Mouse (Mus musculus): ENCODE data around the gene Gm42688.

The Gm42688 gene

GRCm38 (mm10) chr6:83118825-83119733, 17.7 kb downstream of the Gm42688 start:
- DNase-seq: no peak

- DNase-seq: no peak
Observed at GRCm38 (mm10) chr6:83119734-83120051, 18.3 kb downstream of the Gm42688 start.

- DNase-seq: peak; percentile 94
Observed at GRCm38 (mm10) chr6:83120930-83121862, 19.8 kb downstream of the Gm42688 start, which contains the start of gene Wbp1. Wbp1 (minus strand) TSS chr6:83121559.

- DNase-seq: peak; percentile 54
Observed at GRCm38 (mm10) chr6:83121863-83122710, 20.7 kb downstream of the Gm42688 start.

GRCm38 (mm10) chr6:83122961-83123360, 21.5 kb downstream of the Gm42688 start:
- no peak for DNase-seq

- DNase-seq: peak; percentile 89
Observed at GRCm38 (mm10) chr6:83124851-83125312, 23.5 kb downstream of the Gm42688 start.

- DNase-seq: no peak
Observed at GRCm38 (mm10) chr6:83125331-83125730, 23.9 kb downstream of the Gm42688 start, which contains the start of gene Ino80b. Ino80b (minus strand) TSS chr6:83125431.

GRCm38 (mm10) chr6:83127419-83127818, 26.0 kb downstream of the Gm42688 start:
- DNase-seq: no peak

- no peak for DNase-seq
Observed at GRCm38 (mm10) chr6:83131469-83132034, 30.1 kb downstream of the Gm42688 start.

GRCm38 (mm10) chr6:83132176-83132919, 30.9 kb downstream of the Gm42688 start:
- no peak for DNase-seq

GRCm38 (mm10) chr6:83134226-83134625, 32.8 kb downstream of the Gm42688 start:
- DNase-seq: no peak

- DNase-seq: no peak
Observed at GRCm38 (mm10) chr6:83134951-83135513, 33.6 kb downstream of the Gm42688 start, which contains the start of gene Rtkn. Rtkn (plus strand) TSS chr6:83135463.

GRCm38 (mm10) chr6:83135571-83136161, 34.2 kb downstream of the Gm42688 start:
- DNase-seq: peak; percentile 38

GRCm38 (mm10) chr6:83136291-83136880, 35.0 kb downstream of the Gm42688 start:
- DNase-seq: no peak

GRCm38 (mm10) chr6:83136881-83137575, 35.6 kb downstream of the Gm42688 start:
- peak; percentile 65 for DNase-seq

GRCm38 (mm10) chr6:83137576-83137950, 36.1 kb downstream of the Gm42688 start:
- DNase-seq: peak; percentile 83

- peak; percentile 43 for DNase-seq
Observed at GRCm38 (mm10) chr6:83138056-83138455, 36.6 kb downstream of the Gm42688 start.

- no peak for DNase-seq
Observed at GRCm38 (mm10) chr6:83140044-83140443, 38.6 kb downstream of the Gm42688 start.

GRCm38 (mm10) chr6:83141636-83142035, 40.2 kb downstream of the Gm42688 start:
- no peak for DNase-seq

Measured in liver (tissue).